ENCODE assay signal across 8 mouse cellular contexts in genomic region chr10:67644280-67644679, GRCm38 (mm10).
DNase-seq lines count a peak whose midpoint lies in the region; ATAC-seq lines count a peak whose summit lies in the region.

No protein-coding gene starts in this region.

- ATAC-seq in erythroblast, adult 5-6 weeks (replicated peaks; ENCODE audit: low FRiP score, poor library complexity, severe bottlenecking), result no peak
- ATAC-seq in forebrain, embryonic 12.5 days (ENCODE audit: low FRiP score), result no peak

- peaks cover 27% of the 10 kb centered on the region for H3K27me3 ChIP-seq in forebrain, embryonic 12.5 days

- H3K9ac ChIP-seq in forebrain, embryonic 12.5 days, result no peak overlapping the region

- DNase-seq in 416B (ENCODE audit: low read depth), result peak; percentile 59
- DNase-seq in CD4-positive helper T cell, adult 2 months (ENCODE audit: low read depth, low spot score), result peak; percentile 78
- peak; percentile 57 to 63 for DNase-seq in heart, adult 9 months (ENCODE audit: low spot score in 2 of 2)
- DNase-seq in kidney, postnatal 4 days, result peak; percentile 52 to 67
- no peak for DNase-seq in ovary, postnatal 10 days (ENCODE audit: low spot score)
- DNase-seq in right cerebral cortex, postnatal 25 days, result no peak

- H3K36me3 ChIP-seq in forebrain, embryonic 12.5 days (replicated peaks), result no peaks in the 10 kb centered on the region

- no peak overlapping the region for H3K27ac ChIP-seq in forebrain, embryonic 12.5 days

- H3K4me1 ChIP-seq in forebrain, embryonic 12.5 days, result peaks cover 10% of the 10 kb centered on the region

- no peaks in the 10 kb centered on the region for H3K9me3 ChIP-seq in forebrain, embryonic 12.5 days

- H3K4me2 ChIP-seq in forebrain, embryonic 12.5 days, result no peak overlapping the region

- no peak overlapping the region for H3K4me3 ChIP-seq in forebrain, embryonic 12.5 days (replicated peaks)

- WGBS in forebrain, embryonic 12.5 days, result 72% methylated on average over 1 of the region's 1 CpGs

Comparison
In these comparisons a context has a peak if more than half of its experiments do, and no peak if none do; other contexts are left out.
1. DNase-seq: peak in 416B (single experiment), CD4-positive helper T cell, adult 2 months (single experiment), heart, adult 9 months (2 of 2) and kidney, postnatal 4 days (2 of 2); none in ovary, postnatal 10 days (single experiment) and right cerebral cortex, postnatal 25 days (single experiment).